Mouse (Mus musculus) T-cell, adult 66 days (primary cell): ENCODE data around the gene Fgf13. TPM values are rescaled to one million over a fixed set of nuclear protein-coding genes. Genes with fewer than 3 reads are reported as not detected.

ENCODE experiments used
- total RNA-seq, 2 experiments: library from RNA; stranded (reverse); gene quantifications; 3 replicates in 1 of 2; 4 replicates in 1 of 2; pipeline ENCODE4 v1.2.4; 2023

Gene Fgf13
- total RNA-seq = 10 to 100 TPM; 50.0 to 55.3 TPM

GRCm38 (mm10) chrX:59567695-59568431, at the start of gene Fgf13:
Gene Fgf13, minus strand, starts transcription at chrX:59568071.

